Mouse (Mus musculus): ENCODE results near the gene Itgal.
"Not testable (repeated sequence)": the region's sequence is repeated elsewhere in the genome, so short reads cannot be mapped to it uniquely, and the experiment has no call there.

The Itgal gene

DNA sequence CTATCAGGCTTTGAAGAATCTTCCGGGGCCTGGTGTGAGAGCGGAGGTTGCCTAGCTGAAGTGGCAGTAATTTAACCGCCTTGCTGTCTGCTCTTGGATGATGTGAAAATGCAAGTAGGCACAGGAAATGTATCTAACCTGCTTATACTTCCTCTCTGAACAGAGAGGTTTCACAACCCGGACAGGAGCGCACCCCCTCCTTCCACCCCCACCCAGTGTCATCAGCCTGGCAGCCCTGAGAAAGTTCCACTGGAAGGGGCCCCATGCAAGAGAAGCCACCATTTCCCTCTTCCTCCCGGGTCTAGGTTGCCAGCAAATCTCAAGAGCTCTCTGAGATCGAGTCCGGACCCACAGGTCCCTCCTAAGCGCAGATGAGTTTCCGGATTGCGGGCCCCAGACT, at the start of gene Itgal:
Itgal (plus strand) TSS at position 163 of the 400 bp plus-strand sequence.
- no peak for DNase-seq (ENCODE audit: low read depth, low spot score)

GRCm38 (mm10) chr7:127250511-127250910, 45.5 kb upstream of the Itgal start:
- DNase-seq (ENCODE audit: low read depth, low spot score), result not testable (repeated sequence)

DNA sequence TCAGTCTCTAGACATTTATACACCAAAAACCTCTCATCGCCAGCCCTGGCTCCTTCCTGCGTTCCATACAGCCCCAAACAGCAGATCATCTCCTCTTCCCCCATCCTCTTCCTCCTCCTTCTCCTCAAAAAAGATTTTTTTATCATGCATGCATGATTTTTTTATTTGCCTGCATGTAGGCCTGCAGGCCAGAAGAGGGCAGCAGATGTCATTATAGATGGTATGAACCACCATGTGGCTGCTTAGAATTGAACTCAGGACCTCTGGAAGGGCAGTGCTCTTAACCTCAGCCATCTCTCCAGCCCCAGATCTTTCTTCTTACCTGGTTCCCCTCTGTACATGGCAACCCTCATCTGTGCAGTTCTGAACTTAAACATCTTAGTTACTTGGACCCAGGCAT, 43.6 kb upstream of the Itgal start:
- no peak for DNase-seq (ENCODE audit: low read depth, low spot score)

DNA sequence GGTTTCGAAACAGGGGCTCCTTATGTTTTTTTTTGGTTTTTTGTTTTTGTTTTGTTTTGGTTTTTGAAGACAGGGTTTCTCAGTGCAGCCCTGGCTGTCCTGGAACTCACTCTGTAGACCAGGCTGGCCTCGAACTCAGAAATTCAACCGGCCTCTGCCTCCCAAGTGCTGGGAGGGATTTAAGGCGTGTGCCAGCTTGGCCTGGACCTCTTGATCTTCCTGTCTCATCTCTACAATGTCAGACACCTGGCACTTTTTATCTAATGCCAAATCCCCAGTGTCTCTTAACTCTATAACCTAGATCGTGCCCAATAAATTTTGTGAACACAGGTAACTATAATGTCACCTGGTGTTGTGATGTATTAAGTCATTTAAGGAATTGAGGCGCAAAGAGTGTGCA, 42.7 kb upstream of the Itgal start:
- no peak for DNase-seq (ENCODE audit: low read depth, low spot score)

- DNase-seq (ENCODE audit: low read depth, low spot score), result peak; percentile 95
Measured at GRCm38 (mm10) chr7:127253821-127254769, 42.0 kb upstream of the Itgal start.

GRCm38 (mm10) chr7:127255008-127255407, 41.1 kb upstream of the Itgal start:
- no peak for DNase-seq (ENCODE audit: low read depth, low spot score)

DNA sequence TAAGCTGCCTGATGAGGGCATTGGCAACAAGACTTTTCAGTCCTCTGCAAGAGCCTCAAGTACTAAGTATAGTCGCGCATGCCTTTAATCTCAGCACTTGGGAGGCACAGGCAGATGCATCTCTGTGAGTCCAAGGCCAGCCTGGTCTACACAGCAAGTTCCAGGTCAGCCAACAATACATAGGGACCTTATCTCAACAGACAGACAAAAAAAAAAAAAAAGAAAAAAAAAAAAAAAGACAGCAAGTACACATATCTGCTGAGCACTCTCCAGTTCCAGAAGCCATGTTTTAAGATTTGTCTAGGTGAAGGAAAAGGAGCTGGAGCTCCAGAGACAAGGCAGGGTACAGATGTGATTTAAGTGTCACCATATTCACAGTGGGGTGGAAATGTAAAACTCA, 40.1 kb upstream of the Itgal start:
- DNase-seq (ENCODE audit: low read depth, low spot score), result no peak

GRCm38 (mm10) chr7:127256518-127256917, 39.5 kb upstream of the Itgal start:
- DNase-seq (ENCODE audit: low read depth, low spot score), result no peak

- DNase-seq (ENCODE audit: low read depth, low spot score), result no peak
Measured at GRCm38 (mm10) chr7:127259186-127259905, 36.7 kb upstream of the Itgal start.

DNA sequence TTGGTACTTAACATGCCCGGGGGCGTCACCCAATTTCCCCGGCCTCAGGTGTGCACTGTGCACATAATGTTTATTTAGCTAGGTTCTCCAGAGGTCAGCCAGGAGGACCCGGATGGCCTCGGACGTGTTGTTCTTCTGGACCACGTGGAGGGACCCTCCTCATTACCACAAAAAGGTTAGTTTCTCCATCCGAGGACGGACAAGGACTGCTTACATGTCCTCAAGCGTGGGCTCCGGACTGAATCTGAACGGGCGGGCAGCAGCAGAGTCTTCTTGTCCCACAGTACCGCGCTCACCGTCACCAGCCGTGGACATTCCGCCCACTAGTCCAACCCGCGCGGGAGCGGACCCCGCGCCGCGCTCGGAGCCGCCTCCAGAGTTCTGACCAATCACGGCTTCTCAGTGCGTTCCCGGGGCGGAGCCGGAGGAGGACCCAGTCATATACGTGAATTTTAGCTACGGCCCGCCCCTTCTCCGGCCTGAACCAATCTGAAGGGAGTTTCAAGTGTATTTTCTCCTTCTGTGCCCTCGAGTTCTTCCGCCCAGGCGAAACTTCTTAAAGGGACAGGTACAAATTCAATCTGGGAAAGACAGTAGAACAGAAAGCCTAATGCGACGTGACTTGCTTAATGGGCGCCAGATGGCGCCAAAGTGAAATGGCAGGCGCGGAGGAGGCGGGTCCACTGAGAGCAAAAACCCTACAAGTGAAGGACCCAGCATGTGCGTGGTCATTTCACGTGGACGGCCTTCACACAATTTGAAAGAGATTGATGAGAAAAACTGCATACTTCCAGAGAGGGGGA, 35.5 kb upstream of the Itgal start, which contains the start of gene Dctpp1:
Dctpp1 (minus strand) TSS at position 401 of the 803 bp plus-strand sequence.
- peak; percentile 94 for DNase-seq (ENCODE audit: low read depth, low spot score)

DNA sequence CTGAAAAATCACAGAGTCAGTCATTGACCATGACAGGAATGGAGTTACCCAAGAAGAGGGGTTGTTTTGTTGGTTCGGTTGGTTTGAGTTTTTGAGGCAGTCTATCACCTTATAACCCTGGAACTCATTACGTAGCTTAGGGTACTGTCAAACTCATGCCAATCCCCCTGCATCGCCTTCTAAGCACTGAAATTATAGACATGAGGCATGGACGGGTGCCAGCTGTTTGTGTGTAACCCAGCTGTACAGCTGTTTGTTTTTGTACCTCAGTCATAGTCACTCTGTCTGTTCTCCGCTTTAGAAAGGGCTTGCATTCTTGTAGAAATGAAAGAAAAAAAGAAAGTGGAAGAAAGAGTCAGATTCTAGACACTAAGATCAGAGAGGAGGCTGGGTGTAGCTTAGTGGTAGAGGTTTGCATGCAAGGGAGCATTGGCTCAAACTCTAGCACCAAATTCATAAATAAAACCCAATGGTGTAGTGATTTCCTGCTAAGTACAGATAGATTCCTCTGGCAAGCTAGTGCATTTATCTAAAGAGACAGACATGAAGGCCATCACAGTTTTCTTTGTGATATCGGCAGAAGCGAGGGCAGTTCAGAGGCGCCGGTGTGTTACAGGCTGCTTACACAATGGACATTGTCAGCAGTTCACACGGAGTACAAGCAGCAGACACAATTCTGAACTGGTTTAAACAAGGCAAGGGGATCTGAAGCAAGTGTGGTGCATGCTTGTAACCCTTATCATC, 33.7 kb upstream of the Itgal start:
- no peak for DNase-seq (ENCODE audit: low read depth, low spot score)

DNA sequence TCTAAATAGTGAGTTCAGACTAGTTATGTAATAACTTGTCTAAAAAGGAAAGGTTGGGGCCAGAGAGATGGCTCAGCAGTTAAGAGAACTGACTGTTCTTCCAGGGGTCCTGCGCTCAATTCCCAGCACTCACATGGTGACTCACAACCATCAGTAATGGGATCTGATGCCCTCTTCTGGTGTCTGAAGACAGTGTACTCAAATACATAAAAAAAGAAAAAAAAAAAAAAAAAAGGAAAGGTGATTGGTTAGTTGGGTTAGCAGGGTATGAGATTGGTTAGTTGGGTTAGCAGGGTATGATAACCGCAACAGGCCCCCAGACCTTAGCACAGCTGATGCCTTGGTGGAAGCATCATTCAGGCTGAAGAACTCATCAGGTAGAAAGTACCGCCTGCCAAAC, 32.5 kb upstream of the Itgal start:
- no peak for DNase-seq (ENCODE audit: low read depth, low spot score)

GRCm38 (mm10) chr7:127270256-127270655, 25.8 kb upstream of the Itgal start:
- no peak for DNase-seq (ENCODE audit: low read depth, low spot score)

GRCm38 (mm10) chr7:127270666-127271065, 25.4 kb upstream of the Itgal start:
- DNase-seq (ENCODE audit: low read depth, low spot score), result no peak

DNA sequence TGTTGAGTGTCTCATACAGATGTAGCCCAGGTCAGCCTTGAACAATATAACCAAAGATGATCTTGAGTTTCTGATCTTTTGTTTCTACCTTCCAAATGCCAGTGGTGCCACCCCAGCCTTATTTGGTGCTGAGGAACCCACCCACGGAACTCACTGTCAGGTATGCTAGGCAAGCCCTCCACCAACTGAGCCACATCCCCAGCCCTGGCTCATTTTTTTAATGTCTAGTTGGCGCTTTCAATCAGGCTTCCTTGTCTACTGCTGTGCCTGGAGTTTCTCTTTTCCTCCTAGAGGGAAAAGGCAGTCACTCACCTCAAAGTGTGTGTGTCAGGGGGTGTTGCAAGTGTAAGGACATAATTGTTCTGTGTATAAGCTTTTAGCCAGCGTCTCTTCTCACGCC, 25.0 kb upstream of the Itgal start:
- no peak for DNase-seq (ENCODE audit: low read depth, low spot score)

- no peak for DNase-seq (ENCODE audit: low read depth, low spot score)
Measured at GRCm38 (mm10) chr7:127272566-127272965, 23.5 kb upstream of the Itgal start.

DNA sequence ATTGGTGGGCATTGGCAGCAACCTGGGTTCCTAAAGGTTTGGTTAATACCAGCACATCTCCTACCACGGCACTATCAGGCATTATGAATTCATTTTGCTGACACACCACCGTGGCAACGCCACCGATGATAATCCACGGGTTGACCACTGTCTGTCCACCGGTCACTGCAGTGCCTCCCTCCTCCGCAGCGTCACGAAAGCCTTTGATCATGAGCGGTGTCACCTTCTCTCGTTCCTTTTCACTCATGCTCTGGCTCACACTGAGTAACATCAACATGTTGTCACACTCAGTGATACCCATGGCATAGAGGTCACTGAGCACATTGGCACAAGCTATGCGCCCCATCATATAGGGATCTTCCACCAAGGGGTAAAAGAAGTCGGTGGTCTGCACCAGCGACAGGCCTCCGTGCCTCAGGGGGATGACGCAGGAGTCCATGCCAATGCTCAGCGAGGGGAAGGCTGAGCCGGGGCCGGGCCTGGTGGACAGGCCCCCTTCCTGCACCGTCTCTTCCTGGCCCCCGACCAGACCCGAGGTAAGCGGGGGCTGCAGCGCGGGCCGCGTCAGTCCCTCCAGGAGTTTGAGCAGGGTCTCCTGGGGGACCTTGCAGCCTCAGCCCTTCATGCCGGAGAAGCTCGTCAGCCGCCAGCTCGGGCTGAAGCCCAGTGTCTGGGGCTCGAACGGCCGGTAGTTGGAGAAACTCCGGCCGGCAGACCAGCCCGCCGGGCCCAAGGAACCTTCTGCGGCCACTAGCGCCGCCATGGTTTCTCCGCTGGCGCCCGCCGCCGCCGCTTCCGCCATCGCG, 22.7 kb upstream of the Itgal start:
- DNase-seq (ENCODE audit: low read depth, low spot score), result no peak

- DNase-seq (ENCODE audit: low read depth, low spot score), result peak; percentile 92
Measured at GRCm38 (mm10) chr7:127273925-127274789, 21.9 kb upstream of the Itgal start, which contains the start of gene Sephs2. Gene Sephs2 (minus strand): TSS chr7:127274055.

DNA sequence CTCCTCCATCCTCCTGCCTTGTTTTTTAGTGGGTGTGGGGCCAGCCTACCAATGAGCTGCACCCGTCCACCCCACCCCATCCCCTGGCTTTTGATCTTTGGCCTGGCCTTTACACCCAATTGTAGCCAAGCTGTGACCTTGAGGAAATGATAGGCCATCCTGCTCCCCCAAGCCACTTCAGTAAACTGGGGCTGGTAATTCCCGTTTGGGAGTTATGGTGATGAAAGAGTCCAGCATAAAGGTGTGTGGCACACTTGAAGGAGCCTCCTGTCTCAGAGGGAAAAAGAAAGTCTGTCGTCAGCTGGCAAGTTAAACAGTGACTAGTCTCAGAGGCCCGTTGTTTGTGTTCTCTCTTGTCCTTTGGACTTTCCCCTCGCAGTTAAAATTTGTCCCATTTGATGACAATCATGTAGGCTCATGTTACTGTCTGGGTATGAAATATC, 19.5 kb upstream of the Itgal start:
- no peak for DNase-seq (ENCODE audit: low read depth, low spot score)
